Mouse (Mus musculus): ENCODE measurements at regions not wholly inside any gene's neighbourhood (a gene's known extent, or its start where the extent isn't known, plus 50 kb on each side); places are given as distances from the start of the nearest gene placed in this dataset.

- no peak for TF ChIP-seq POLR2A (IDR thresholded peaks at IDR 0.05; ENCODE audit: extremely low read depth, insufficient read depth, low read length)
- TF ChIP-seq CTCF (IDR thresholded peaks at IDR 0.05; ENCODE audit: extremely low read depth, insufficient read depth, low read length): no peak
- no peak overlapping the region for H3K27ac ChIP-seq (ENCODE audit: insufficient read depth, low read length)
- no peaks in the 10 kb centered on the region for H3K4me1 ChIP-seq (ENCODE audit: control insufficient read depth, insufficient read depth, low read length)
- H3K4me3 ChIP-seq (ENCODE audit: insufficient read depth, low read length): no peak overlapping the region
Observed at GRCm38 (mm10) chr17:87513822-87514221, 67.1 kb upstream of the Calm2 start.

DNA sequence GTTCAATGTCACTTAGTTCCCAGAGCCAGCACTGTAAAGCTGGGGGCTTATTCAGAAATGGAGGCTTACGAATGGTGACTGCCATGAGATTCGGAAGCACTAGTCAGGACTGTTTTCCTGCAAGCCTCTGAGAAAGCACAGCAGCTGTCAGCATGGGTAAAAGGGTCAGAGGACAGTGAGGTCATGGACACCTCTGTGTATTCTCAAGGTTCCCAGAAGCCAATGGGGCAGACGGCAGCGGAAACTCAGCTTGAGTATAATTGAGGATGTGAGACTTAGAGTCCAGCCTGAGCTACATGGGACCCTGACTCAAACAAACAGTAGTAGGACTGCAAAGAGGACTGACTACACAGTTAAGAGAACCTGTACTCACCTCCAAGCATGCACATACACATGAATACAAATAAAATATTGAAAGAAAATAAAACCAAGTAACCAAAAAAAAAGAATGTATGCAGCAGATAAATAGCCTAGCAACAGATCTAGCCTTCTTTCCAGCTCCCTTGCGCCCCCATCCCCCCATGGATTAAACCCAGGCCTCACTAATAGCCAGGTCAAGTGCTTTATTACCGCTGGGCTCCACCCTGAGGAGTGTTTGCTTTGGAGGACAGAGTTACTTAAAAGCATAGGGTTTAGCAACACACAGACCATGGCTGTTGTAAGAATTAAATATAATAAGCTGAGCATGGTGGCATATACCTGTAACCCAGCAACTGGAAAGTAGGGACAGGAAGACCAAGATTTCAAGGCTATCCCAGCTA, 67.8 kb upstream of the Calm2 start:
- Histone ChIP-seq H3K4me1 (ENCODE audit: control insufficient read depth, insufficient read depth, low read length) (no peaks in the 10 kb centered on the region), H3K4me3 (ENCODE audit: insufficient read depth, low read length) (no peak overlapping the region), H3K27ac (ENCODE audit: insufficient read depth, low read length) (no peak overlapping the region)
- no peak for TF ChIP-seq CTCF (IDR thresholded peaks at IDR 0.05; ENCODE audit: extremely low read depth, insufficient read depth, low read length)
- no peak for TF ChIP-seq POLR2A (IDR thresholded peaks at IDR 0.05; ENCODE audit: extremely low read depth, insufficient read depth, low read length)

- H3K4me3 ChIP-seq (ENCODE audit: insufficient read depth, low read length): no peak overlapping the region
- TF ChIP-seq CTCF (IDR thresholded peaks at IDR 0.05; ENCODE audit: extremely low read depth, insufficient read depth, low read length) (no peak), POLR2A (IDR thresholded peaks at IDR 0.05; ENCODE audit: extremely low read depth, insufficient read depth, low read length) (no peak)
- no peak overlapping the region for H3K27ac ChIP-seq (ENCODE audit: insufficient read depth, low read length)
- H3K4me1 ChIP-seq (ENCODE audit: control insufficient read depth, insufficient read depth, low read length): peaks cover 1% of the 10 kb centered on the region; the same call in 1 of the 2 replicates
Observed at GRCm38 (mm10) chr17:87517258-87517657, 70.5 kb upstream of the Calm2 start.

GRCm38 (mm10) chr17:87519454-87519853, 72.7 kb upstream of the Calm2 start:
- Histone ChIP-seq H3K4me3 (ENCODE audit: insufficient read depth, low read length) (no peak overlapping the region), H3K27ac (ENCODE audit: insufficient read depth, low read length) (no peak overlapping the region), H3K4me1 (ENCODE audit: control insufficient read depth, insufficient read depth, low read length) (peaks cover 5% of the 10 kb centered on the region; the same call in 1 of the 2 replicates)
- TF ChIP-seq CTCF (IDR thresholded peaks at IDR 0.05; ENCODE audit: extremely low read depth, insufficient read depth, low read length): no peak
- TF ChIP-seq POLR2A (IDR thresholded peaks at IDR 0.05; ENCODE audit: extremely low read depth, insufficient read depth, low read length): no peak

DNA sequence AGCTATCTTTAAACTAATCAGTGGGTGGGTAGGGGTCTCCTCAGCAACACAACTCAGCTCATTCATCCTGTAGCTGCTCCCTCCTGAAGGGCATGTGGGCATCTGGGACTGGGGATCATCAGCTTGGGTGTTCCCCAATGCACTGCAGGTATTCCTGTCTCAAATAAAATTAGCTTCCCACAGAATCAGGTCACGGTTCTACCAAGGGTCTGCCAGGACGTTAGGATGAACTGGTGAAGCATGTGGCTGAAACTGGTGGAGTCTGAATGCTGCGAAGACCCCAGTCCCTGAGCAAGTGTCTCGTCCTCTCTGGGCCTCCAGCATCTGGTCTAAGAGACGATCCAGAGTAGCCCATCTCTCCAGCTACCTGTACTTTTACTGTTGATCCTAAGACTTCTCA, 74.1 kb upstream of the Calm2 start:
- no peak for TF ChIP-seq POLR2A (IDR thresholded peaks at IDR 0.05; ENCODE audit: extremely low read depth, insufficient read depth, low read length)

DNA sequence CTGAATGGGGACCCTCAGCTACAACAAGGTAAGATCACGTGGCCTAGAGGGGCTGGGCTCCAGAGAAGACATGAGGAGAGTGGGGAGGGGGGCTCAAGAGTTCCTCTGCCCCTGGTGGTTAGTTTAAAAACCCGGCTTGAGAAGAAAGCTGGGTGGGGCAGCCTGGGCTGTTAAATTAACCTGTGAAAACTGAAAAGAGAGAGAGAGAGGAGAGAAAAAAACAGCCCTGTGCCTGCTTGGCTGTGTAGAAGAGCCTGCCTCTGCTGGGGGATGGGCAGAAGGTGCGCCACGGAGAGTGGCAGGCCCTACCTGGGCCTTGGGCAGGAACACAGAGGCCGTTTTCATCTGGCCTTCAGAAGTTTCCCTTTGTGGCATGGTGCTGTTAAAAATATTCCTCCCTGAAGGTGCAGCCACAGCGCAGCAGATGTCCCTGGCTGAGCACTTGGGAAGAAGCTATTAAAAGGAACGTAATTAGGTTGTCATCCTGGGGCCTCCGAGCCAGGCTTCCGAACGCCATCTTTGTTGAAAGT, 75.0 kb upstream of the Calm2 start:
- Histone ChIP-seq H3K4me1 (ENCODE audit: control insufficient read depth, insufficient read depth, low read length) (peaks cover 5% of the 10 kb centered on the region; the same call in 1 of the 2 replicates), H3K4me3 (ENCODE audit: insufficient read depth, low read length) (no peak overlapping the region), H3K27ac (ENCODE audit: insufficient read depth, low read length) (peak overlapping the region; percentile 32; the same call in 1 of the 2 replicates)
- TF ChIP-seq CTCF (IDR thresholded peaks at IDR 0.05; ENCODE audit: extremely low read depth, insufficient read depth, low read length) (no peak), POLR2A (IDR thresholded peaks at IDR 0.05; ENCODE audit: extremely low read depth, insufficient read depth, low read length) (no peak)

More for the DNA sequence above, 74.1 kb upstream of the Calm2 start:
- Histone ChIP-seq H3K4me3 (ENCODE audit: insufficient read depth, low read length) (no peak overlapping the region), H3K27ac (ENCODE audit: insufficient read depth, low read length) (no peak overlapping the region), H3K4me1 (ENCODE audit: control insufficient read depth, insufficient read depth, low read length) (peaks cover 5% of the 10 kb centered on the region; the same call in 1 of the 2 replicates)

GRCm38 (mm10) chr17:87522500-87523091, 75.9 kb upstream of the Calm2 start:
- Histone ChIP-seq H3K4me3 (ENCODE audit: insufficient read depth, low read length) (no peak overlapping the region), H3K4me1 (ENCODE audit: control insufficient read depth, insufficient read depth, low read length) (peaks cover 5% of the 10 kb centered on the region; the same call in 1 of the 2 replicates), H3K27ac (ENCODE audit: insufficient read depth, low read length) (peak overlapping the region; percentile 27)
- no peak for TF ChIP-seq POLR2A (IDR thresholded peaks at IDR 0.05; ENCODE audit: extremely low read depth, insufficient read depth, low read length)
- no peak for TF ChIP-seq CTCF (IDR thresholded peaks at IDR 0.05; ENCODE audit: extremely low read depth, insufficient read depth, low read length)

DNA sequence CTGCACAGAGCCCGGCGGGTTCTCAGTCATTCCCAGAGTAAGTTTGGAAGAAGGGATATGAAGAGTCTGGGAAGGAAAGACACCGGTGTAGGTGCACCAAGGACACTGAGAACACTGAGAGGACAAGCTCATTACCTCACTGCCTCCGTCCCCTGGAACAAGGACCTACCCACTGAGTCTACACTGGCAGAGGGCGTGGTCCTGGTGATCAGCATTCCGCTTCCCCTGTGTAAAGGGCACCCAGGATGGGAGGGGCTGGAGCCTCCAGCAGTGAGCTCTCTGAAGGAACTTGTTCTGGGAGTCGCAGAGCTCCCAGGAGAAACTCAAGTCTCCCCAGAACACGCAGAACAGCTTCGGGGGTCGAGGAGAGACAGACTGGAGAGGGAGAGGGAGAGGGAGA, 76.9 kb upstream of the Calm2 start:
- Histone ChIP-seq H3K4me3 (ENCODE audit: insufficient read depth, low read length) (no peak overlapping the region), H3K27ac (ENCODE audit: insufficient read depth, low read length) (no peak overlapping the region), H3K4me1 (ENCODE audit: control insufficient read depth, insufficient read depth, low read length) (peaks cover 5% of the 10 kb centered on the region; the same call in 1 of the 2 replicates)
- TF ChIP-seq POLR2A (IDR thresholded peaks at IDR 0.05; ENCODE audit: extremely low read depth, insufficient read depth, low read length): no peak
- no peak for TF ChIP-seq CTCF (IDR thresholded peaks at IDR 0.05; ENCODE audit: extremely low read depth, insufficient read depth, low read length)

- Histone ChIP-seq H3K4me3 (ENCODE audit: insufficient read depth, low read length) (no peak overlapping the region), H3K27ac (ENCODE audit: insufficient read depth, low read length) (no peak overlapping the region), H3K4me1 (ENCODE audit: control insufficient read depth, insufficient read depth, low read length) (peaks cover 3% of the 10 kb centered on the region; the same call in 1 of the 2 replicates)
- no peak for TF ChIP-seq POLR2A (IDR thresholded peaks at IDR 0.05; ENCODE audit: extremely low read depth, insufficient read depth, low read length)
- no peak for TF ChIP-seq CTCF (IDR thresholded peaks at IDR 0.05; ENCODE audit: extremely low read depth, insufficient read depth, low read length)
Observed at GRCm38 (mm10) chr17:87527174-87527573, 80.4 kb upstream of the Calm2 start.
